Mouse (Mus musculus) heart, postnatal 10 days (tissue): ENCODE results near the gene Gm19345. TPM values are rescaled to one million over a fixed set of nuclear protein-coding genes. Genes with fewer than 3 reads are reported as not detected.

Source experiments
- DNase-seq, 2 experiments: peaks; one replicate each; pipeline ENCODE4 v3.0.0; 2021
- intact Hi-C: fragments of 180-260 bp; cut with DNase I; formaldehyde crosslinking; loops from one replicate; pipeline ENCODE4 v1.15.1; 2025
- total RNA-seq, 2 experiments: library from RNA; stranded (reverse); gene quantifications; 2 replicates each; pipeline ENCODE4 v1.2.3; 2021

Gm19345 gene
- total RNA-seq, 2 experiments from 2014 or later: not detected

DNA sequence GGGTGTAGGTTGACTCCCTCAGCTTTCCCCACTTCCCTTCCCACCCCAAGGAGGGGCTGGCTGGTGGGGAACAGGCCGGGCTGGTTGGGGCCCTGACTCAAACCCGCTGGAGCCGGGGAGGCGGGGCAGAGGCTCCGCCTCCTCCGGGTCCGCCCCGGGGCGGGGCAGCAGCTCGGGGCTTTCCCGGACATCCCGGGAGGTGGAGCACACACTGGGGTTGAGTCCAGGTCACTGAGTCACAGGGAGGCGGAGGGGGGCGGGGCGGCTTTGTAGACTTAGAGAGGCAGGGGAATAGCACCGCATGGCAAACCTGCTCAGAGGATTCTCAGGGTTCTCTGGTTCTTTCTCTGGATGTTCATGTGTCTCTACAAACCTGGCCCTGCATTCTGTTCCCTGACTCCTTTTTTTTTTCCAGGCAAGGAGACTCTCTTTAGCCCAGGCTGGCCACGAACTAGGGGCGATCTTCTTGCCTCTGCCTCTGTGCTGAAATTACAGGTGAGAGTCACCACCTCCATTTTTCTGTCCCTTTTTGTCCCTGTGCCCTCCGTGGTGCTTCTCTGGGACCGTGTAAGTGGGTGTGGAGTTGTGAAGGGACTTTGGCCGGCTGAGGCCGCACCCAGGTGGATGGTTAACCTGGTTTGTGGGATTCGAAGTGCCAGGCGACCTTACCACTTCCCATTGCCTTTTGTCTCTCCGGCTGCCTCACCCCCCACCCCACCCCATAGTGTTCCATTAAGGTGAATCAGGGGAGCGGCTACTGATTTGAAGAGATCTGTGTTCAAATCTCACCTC is 27.4 kb upstream of the Gm19345 start:
- peak; percentile 89 to 91 for DNase-seq
- intact Hi-C loops: loop anchor here (2.0 kb wide), 1 partner anchor 18 kb away; no protein-coding TSS in a partner anchor

DNA sequence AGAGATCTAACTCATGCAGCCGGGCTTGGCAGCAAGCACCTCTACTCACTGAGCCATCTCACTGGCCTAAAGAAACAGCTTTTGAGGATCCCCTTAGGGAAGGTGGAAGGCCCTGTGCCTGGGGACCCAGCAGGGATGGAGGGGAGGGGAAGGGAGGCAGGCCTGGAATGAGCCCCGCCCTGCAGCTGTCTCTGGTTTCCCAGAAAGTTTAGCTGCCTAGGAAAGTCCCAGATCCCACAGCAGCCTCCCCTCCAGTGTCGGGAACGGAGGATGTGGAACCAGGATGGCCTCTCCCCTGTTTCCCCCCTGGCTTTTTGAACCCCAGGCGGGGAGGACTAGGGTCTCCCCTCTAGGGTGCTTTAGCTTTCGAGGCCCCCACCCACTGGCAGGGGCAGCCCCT is 25.0 kb upstream of the Gm19345 start:
- DNase-seq: peak; percentile 34 to 53
- intact Hi-C loops: no loop called here

DNA sequence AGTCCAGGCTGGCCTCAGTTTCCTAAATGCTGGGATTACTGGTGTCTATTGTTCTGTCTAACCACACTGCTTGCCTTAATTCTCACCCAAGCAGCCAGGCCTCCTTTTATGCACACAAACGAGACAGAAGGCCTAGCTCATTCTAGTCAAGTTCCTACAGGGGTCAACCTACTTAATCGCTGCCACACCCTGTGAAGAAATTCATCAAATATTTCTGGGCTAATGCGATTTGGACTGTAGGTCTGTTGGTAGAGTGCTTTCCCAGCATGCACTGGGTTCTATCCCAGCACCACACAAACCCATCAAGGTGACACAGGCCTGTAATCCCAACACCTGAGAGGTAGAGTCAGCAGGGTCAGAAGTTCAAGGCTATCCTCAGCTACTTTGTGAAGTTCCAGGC is 22.1 kb upstream of the Gm19345 start:
- intact Hi-C loops: no loop called here
- no peak for DNase-seq

DNA sequence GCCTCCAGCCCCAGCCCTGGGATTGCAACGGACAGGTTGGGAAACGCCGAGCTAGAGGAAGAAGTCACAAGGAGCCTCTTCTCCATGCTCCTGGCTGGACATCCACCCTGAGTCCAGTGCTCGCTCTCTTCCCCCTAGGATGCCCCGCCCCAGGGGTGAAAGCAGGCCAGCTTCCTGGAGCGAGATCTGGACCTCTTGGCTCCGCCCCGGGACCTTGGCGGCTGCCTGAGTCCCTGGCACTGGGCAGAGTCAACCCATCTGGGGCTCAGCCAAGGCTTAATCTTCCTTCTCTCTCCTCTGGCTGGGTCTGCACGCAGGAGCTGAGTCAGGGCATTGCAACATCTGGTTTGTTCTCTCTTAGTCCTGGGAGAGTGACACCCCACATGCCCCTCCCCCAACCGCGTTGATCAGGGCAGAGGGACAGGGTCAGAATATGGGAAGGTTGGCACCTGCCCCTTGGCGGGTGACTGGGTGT is 21.1 kb upstream of the Gm19345 start:
- peak; percentile 94 to 95 for DNase-seq
- intact Hi-C loops: no loop called here

DNA sequence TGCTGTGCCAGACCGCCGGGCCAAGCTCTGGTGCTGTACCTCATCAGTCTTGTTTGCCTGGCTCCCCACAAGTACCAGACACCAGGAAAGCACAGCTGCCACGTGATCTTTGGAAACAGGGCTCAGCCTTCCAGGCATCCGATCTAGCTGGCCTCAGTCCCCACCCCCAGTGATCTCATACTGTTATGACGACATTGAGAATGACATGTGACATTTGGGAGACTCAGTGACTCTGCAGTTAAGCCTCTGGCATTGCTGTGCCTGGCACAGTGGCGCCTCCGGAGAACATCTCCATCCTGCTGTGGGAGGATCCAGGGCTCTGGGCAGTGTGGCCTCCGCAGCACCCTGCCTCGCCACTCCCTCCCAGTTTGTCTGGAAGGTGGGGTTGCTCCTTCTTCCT is 20.0 kb upstream of the Gm19345 start:
- peak; percentile 41 to 50 for DNase-seq
- intact Hi-C loops: no loop called here

DNA sequence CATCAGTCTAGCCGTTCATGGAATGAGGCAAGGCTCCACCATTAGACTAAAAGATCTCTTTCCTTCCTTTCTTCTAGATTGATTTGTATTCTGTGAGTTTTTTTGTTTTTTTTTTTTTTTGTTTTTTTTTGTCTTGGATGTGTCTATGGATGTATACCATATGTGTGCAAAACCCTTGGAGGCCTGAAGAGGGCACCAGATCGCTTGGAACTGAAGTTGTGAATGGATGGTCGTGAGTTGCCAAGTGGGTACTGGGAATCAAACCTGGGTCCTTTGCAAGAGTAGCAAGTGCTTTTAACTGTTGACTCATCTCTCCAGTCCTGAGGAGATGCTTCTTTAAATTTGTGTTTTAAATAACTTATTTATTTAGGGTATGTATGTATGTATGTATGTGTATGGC is 17.7 kb upstream of the Gm19345 start:
- intact Hi-C loops: no loop called here
- DNase-seq: no peak

DNA sequence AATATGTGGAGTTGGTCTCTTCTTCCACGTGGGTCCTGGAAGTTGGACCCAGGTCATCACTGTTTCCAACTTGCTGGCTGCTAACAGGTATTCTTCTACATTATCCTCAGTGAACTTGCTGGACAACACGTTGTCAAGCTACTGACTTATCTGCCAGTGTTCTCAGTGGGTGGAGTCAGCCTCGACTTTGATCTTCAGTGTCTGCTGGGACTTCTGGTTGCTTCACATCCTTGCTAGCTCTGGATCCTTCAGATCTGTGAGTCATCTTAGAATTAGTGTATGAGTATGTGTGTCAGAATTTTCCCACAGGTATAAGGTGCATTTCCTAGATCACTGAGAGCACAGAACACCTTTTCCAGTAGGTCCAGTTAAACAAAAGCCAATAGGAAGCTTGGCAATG is 15.0 kb upstream of the Gm19345 start:
- DNase-seq: no peak
- intact Hi-C loops: no loop called here

DNA sequence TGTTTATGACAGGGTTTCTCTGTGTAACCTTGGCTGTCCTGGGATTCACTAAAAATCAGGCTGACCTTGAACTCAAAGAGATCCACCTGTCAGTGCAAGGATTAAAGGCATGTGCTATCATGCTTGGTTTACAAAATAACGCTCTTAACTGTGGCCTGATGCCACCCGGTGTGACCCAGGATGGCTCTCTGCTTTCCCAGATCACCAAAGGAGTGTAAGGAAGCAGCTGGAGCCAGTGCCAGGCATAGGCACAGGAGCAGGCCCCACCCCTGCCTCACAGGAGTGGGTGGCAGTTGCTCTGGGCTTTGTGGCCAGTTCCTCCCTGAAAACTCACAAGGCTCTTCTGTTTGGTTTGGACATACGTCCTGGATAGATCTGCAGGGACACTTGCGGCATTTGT is 11.4 kb upstream of the Gm19345 start:
- DNase-seq: no peak
- intact Hi-C loops: no loop called here

DNA sequence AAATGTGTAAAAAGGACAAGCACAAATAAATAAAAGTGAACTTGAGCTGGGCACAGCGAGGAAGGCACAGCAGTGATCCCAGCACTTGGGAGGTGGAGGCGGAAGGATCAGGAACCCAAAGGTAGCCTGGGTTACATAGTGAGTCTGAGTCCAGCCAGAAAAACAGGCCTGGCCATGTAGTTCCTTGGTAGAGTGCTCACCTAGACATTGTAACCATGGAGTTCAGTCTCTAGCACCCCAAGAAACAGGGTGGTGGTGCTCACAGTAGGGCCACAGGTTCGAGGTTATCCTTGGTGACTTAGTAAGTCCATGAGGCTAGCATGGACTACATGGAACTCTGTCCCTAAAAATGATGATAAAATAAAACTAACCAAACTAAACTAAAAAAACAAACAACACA is 10.9 kb upstream of the Gm19345 start:
- intact Hi-C loops: no loop called here
- DNase-seq: no peak

DNA sequence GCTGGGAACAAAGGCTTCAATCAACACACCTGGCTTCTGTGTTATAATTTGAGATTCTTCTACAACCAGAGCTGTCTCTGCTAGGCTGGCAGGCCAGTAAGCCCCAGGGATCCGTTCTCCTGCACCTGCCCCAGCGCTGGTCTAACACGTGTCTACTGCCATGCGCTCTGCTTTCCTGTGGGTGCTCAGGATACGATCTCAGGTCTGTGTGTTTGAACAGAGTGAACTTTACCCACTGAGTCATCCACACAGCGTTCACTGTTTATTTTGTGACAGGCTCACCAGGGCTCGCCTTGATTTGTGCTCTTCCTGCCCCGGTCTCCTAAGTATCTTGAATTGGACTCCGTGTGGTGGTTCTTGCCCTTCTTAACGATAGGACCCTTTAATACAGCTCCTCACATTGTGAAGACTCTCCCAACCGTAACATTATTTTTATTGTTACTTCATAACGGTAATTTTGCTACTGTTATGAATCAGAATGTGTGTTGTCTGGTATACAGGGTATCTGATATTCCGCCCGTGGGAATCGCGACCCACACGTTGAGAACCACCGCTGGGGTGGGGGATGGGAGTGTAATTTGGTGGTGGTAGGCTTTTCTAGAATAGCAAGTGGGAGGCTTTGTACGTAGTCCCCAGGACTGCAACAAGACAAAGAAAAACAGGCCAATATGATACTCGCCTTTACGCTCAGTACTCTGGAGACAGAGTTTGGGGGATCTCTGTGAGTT is 10.0 kb upstream of the Gm19345 start:
- intact Hi-C loops: loop anchor here (2.0 kb wide), 1 partner anchor 17 kb away; no protein-coding TSS in a partner anchor
- no peak for DNase-seq

DNA sequence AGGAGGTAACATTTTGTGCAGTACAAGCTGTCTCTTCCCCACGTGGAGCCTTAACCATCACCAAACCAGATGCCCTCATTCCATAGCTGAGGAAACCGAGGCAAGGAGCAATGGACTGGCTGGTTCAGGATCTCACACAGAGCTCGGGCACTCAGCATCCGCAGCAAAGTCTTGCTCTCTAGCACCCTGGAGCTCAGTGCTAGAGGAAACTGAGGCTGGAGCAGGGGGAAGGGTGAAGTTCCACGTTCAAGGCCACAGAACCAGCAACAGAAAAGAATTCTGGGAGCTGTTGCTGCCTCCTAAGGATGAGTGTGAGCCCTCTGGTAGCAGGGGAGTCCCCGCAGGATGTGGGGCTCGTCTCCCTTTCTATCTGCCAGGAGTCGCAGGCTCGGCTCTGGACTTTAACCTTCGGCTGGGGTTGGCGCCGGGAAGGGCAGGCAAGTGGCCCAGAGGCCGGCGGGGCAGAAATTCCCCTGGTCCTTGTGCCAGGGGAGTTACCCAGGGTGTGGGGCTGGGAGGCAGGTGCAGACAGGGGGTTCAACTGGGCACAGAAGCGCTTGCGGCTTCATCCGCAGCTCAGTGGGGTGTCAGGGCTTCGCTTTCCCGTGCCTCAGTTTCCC is 8.8 kb upstream of the Gm19345 start:
- intact Hi-C loops: loop anchor here (1.0 to 2.0 kb wide), 2 partner anchors 18 to 40 kb away; no protein-coding TSS in a partner anchor
- DNase-seq: peak; percentile 59 to 64

DNA sequence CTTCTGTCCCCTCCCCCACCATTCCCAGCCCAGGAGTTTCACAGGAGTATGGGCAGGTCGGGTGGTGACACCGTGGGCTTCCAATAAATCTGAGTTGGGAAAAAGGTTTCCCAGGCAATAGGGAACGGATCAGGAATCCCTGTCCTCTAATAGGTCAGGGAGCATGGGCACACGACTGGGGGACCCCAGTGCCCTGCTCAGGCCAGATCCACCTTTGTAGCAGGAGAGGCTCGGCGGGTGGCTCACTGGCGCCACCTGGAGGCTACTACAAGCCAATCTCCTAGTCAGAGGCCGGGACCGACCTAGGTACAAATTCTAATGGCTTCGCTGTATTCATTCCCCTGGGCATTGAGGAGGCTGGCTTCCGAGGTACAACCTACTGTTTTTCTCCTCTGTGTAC is 8.2 kb upstream of the Gm19345 start:
- intact Hi-C loops: loop anchor here (1.0 to 2.0 kb wide), 2 partner anchors 19 to 40 kb away; no protein-coding TSS in a partner anchor

DNA sequence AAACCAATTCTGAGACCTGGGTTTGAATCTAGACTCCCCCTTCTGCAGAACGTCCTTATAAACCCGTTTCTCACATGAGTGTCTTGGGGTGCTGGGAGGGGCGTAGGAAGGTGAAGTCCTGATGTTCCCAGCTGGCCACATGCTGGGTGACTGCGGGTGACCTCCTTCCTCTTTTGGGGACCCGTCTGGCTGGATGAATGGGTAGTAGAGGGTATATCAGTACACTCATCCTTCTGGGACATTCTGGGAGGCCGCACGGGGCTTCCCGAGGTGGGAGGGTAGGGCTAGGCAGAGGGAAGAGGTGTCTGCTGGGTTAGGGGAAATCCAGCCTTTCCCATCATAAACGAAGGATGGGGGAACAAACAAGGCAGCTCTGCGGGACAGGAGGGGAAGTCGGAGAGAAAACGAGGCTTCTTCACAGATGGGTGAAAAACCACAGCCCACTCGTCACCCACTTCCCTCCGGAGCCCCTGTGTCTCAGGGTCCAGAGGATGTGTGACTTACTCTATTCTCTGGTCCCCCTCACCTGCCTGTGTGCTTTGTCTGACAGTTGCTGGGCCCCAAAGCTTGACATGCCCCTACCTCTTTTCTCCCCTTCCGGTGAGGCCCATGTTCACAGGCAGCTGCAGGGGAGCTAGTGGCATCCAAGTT is 7.2 kb upstream of the Gm19345 start:
- DNase-seq: no peak
- intact Hi-C loops: no loop called here

More for the DNA sequence above, 8.2 kb upstream of the Gm19345 start:
- DNase-seq: peak; percentile 81 to 87

DNA sequence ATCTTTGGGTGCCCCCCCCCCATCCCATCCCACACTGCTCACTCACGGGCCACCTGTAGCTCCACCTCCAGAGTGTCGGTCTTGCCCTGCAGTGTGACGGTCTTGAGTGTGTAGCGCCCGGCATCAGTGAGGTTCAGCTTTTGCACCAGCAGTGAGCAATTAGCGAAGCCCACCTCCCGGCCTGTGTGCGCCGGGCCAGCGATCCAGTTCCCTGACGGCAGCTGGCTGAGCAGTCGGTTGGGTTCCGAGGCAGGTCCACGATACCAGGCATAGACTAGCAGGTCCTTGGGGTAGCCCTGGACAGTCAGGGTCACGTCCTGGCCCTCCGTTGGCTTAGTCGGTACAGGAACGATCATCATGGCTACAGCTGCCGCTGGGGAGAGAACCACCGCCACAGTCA is 1.7 kb downstream of the Gm19345 start:
- DNase-seq: no peak
- intact Hi-C loops: no loop called here

DNA sequence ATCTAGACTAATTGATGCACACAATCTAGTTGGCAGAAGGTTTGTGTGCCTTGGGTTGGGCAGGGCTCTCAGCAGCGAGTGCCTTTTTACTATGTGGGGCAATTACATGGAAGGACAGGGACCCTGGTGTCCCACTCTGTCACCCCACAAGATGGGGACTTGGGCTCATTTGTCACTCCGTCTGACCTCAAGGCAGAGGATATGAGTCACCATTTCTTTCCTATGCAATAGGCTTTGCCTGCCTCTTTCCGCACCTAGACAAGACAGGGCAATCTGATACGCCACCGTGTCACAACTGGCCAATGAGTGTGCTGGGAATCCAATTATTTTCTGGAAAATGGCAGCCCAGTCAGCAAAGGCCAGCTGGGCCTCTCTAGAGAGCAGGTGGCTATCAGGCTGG is 3.9 kb downstream of the Gm19345 start:
- intact Hi-C loops: no loop called here
- no peak for DNase-seq

DNA sequence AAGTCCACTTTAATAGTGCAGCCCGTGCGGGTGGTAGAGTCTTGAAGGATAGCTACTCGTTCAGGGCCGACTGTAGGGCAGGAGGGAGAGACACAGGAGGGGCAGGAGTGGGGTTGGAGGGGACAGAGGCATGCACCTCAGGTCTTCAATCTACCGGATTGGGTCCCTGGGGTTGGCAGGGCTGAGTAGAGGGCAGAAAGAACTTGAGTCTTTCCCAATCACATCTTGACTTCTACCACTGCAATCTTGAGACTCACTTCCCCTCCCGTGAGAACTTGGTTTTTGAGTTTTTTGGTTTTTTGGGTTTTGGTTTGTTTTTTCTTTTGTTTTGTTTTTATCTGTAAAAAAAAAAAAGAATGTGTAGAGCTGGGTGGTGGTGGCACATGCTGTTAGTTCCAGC is 4.5 kb downstream of the Gm19345 start:
- intact Hi-C loops: no loop called here
- DNase-seq: no peak

DNA sequence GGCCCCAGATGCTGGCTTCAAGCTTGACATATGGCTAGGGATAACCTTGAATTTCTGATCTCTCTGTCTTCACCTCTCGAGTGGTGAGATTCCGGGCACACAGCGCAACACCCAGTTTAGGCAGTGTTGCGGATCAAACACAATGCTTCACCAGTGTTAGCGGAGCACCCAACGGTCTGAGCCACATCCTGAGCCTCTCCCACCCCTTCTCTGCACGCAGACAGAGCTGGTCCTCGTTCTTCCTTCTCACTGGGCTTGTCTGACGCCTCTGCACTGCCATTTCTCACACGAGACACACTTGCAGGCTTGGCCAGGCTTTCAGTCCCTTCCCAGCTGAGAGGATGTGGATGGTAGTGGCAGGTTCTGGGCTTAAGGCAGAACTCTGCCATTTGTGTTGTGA is 7.9 kb downstream of the Gm19345 start:
- DNase-seq: no peak
- intact Hi-C loops: no loop called here

DNA sequence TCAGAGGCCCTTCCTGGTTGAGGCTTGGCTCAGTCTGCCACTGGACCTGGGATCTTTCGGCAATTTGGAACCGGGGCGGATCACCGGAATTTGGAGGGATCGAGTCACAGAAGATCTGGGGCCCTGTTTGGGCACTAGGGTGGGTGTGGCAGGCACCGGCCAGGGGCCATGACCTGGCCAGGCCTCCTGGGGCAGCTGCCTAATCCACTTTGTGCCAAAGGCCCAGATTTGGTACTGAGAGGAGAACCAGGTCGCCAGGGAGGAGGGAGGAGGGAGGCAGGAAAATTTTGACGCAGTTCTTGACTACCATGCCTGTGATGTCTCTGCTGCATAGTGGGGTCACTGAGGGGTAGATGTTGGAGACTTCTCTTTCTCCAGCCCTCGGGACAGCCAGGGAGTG is 9.4 kb downstream of the Gm19345 start, which contains the start of gene Ceacam16:
Gene Ceacam16 (minus strand): TSS at position 101 of the 400 bp plus-strand sequence.
- DNase-seq: no peak
- intact Hi-C loops: no loop called here

DNA sequence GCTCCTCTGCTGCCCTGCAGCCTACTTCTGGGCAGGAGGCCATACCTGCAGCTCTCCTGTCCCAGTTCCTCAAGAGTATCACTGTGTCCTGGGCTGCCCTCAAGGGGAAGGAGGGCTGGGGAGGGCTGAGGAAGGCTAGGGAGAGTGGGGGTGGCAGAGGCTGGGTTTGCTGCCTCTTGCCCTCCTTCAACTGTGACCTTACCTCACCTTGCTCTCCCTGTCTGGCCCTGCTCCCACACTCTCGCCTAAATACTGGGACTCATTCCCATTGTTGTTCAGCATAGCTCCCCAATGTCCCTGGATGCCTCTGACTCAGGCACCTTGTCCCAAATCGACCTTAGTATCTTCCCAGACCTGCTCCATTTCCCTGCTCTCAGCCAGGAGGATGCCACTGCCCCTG is 12.4 kb downstream of the Gm19345 start:
- peak; percentile 78 to 80 for DNase-seq
- intact Hi-C loops: no loop called here

DNA sequence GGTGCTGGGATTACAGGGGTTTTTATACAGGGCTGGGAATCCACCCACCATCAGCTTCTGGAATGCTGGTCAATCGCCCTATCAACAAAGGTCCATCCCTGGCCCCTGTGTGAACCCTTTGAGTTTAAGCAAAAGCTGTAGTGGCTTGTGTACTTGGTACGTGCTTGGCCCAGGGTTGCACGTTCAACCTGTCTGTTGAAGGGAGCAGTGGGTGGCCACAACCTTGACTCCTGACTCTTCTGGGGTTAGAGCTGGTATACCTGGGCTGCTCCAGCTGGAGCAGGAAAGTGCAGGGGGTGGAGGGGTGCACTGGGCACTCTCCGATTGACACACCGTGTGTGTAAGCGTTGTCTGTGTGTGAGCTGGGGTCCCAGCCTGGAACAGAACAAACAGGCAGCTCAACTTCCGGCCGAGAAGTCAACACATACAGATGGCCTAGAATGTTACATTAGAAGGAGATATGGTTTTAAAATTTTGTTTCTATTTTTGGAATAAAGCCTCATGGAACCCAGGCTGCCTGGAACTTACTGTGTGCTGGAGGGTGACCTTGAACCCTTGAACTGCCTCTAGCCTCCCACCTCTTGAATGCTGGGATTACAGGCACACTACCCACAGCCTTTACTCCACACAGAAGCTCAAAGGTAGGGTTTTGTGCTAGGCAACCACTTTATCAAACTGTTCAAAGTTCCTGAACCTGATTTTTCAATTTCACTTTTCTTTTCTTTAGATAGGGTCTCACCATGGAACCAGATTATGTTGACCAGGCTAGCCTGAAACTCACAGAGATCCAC is 13.6 kb downstream of the Gm19345 start:
- no peak for DNase-seq
- intact Hi-C loops: no loop called here
